In the genomic region with DNA sequence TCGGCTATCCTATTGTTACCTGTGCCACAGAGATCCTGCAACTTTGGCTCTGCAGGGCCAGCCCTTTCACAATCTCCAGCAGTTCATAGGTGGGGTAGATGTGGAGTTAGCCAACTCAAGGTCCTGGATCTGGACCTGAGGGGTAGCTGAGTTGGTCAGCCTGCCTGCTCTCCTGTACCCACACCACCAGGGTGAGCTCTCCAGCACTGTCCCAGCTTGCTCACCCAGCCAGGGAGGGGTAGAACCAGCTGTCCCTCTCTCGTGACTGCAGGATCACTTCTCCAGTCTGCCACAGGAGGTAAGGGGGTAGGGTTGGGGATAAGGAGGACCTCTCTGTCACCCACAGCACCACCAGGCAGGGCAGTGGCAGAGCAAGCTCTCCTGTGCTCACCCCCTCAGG, we compare ENCODE assay signal across 20 mouse cellular contexts.
DNase-seq lines count a peak whose midpoint lies in the region; ATAC-seq and TF ChIP-seq lines count a peak whose summit lies in the region.
"Had no signal": no experiment of that assay in that cellular context is flagged by ENCODE, and none has a peak within 500 bp of the region (broad histone marks: within the 10 kb centered on the region; RNA-seq: fewer than 3 reads in every experiment).

No protein-coding gene starts in this region.

- no peak overlapping the region for H3K4me2 ChIP-seq in intestine, postnatal 0 days (replicated peaks; ENCODE audit: low read depth)
- H3K4me2 ChIP-seq in intestine, embryonic 16.5 days (ENCODE audit: low read depth, low read length): no peak overlapping the region
- H3K4me2 ChIP-seq in lung, postnatal 0 days (replicated peaks; ENCODE audit: low read depth, low read length): no peak overlapping the region
- H3K4me2 ChIP-seq: heart, embryonic 15.5 days; hindbrain, embryonic 15.5 days; liver, embryonic 12.5 days; lung, embryonic 15.5 days; midbrain, embryonic 11.5 days had no signal

- H3K27ac ChIP-seq in gastrocnemius, adult 2 months: no peak overlapping the region
- no peak overlapping the region for H3K27ac ChIP-seq in intestine, postnatal 0 days (ENCODE audit: low read depth, low read length)
- no peak overlapping the region for H3K27ac ChIP-seq in intestine, embryonic 16.5 days (ENCODE audit: low read length)
- no peak overlapping the region for H3K27ac ChIP-seq in lung, postnatal 0 days (ENCODE audit: low read length)
- H3K27ac ChIP-seq: forebrain, embryonic 10.5 days; heart, embryonic 15.5 days; hindbrain, embryonic 15.5 days; kidney, postnatal 0 days; liver, embryonic 12.5 days; lung, embryonic 15.5 days had no signal

- H3K36me3 ChIP-seq in intestine, postnatal 0 days (ENCODE audit: control insufficient read depth, insufficient read depth): no peaks in the 10 kb centered on the region
- H3K36me3 ChIP-seq in intestine, embryonic 16.5 days (ENCODE audit: control insufficient read depth, insufficient read depth, low read length): no peaks in the 10 kb centered on the region
- H3K36me3 ChIP-seq in lung, postnatal 0 days (ENCODE audit: insufficient read depth, low read length): no peaks in the 10 kb centered on the region
- H3K36me3 ChIP-seq: forebrain, embryonic 10.5 days; heart, embryonic 15.5 days; hindbrain, embryonic 15.5 days; liver, embryonic 12.5 days; lung, embryonic 15.5 days had no signal

- no peaks in the 10 kb centered on the region for H3K4me1 ChIP-seq in intestine, postnatal 0 days (replicated peaks; ENCODE audit: control insufficient read depth, insufficient read depth, low read length)
- no peaks in the 10 kb centered on the region for H3K4me1 ChIP-seq in intestine, embryonic 16.5 days (ENCODE audit: control insufficient read depth, insufficient read depth, low read length)
- no peaks in the 10 kb centered on the region for H3K4me1 ChIP-seq in lung, postnatal 0 days (ENCODE audit: insufficient read depth, low read depth, low read length)
- H3K4me1 ChIP-seq: forebrain, embryonic 10.5 days; heart, embryonic 15.5 days; hindbrain, embryonic 15.5 days; liver, embryonic 12.5 days; lung, embryonic 15.5 days had no signal

- intact Hi-C loops in gastrocnemius, adult 2 months (cut with DNase I): no loop called here

- peak; percentile 25; the same call in 1 of the 2 replicates for TF ChIP-seq CTCF in gastrocnemius, adult 2 months (IDR thresholded peaks at IDR 0.05)
- peak; percentile 50 for TF ChIP-seq CTCF in intestine, postnatal 0 days (IDR thresholded peaks at IDR 0.05; ENCODE audit: low read depth)
- TF ChIP-seq CTCF in lung, postnatal 0 days (IDR thresholded peaks at IDR 0.05): peak; percentile 44

- H3K27me3 ChIP-seq in intestine, postnatal 0 days (replicated peaks; ENCODE audit: control insufficient read depth, insufficient read depth, low read length): no peaks in the 10 kb centered on the region
- H3K27me3 ChIP-seq in intestine, embryonic 16.5 days (replicated peaks; ENCODE audit: control insufficient read depth, insufficient read depth, low read length): no peaks in the 10 kb centered on the region
- no peaks in the 10 kb centered on the region for H3K27me3 ChIP-seq in lung, postnatal 0 days (replicated peaks; ENCODE audit: insufficient read depth, low read length)
- H3K27me3 ChIP-seq: heart, embryonic 15.5 days; hindbrain, embryonic 15.5 days; lung, embryonic 15.5 days had no signal

- no peak overlapping the region for H3K9ac ChIP-seq in intestine, postnatal 0 days (ENCODE audit: low read depth, low read length)
- H3K9ac ChIP-seq in intestine, embryonic 16.5 days (ENCODE audit: low read depth, low read length): no peak overlapping the region
- H3K9ac ChIP-seq in lung, postnatal 0 days (replicated peaks; ENCODE audit: low read depth): no peak overlapping the region
- H3K9ac ChIP-seq: heart, embryonic 15.5 days; hindbrain, embryonic 15.5 days; liver, embryonic 12.5 days; lung, embryonic 15.5 days had no signal

- no peaks in the 10 kb centered on the region for H3K9me3 ChIP-seq in intestine, postnatal 0 days (ENCODE audit: control insufficient read depth)
- H3K9me3 ChIP-seq in intestine, embryonic 16.5 days (ENCODE audit: control insufficient read depth, low read length): no peaks in the 10 kb centered on the region
- H3K9me3 ChIP-seq in lung, postnatal 0 days (ENCODE audit: low read length): no peaks in the 10 kb centered on the region
- H3K9me3 ChIP-seq: forebrain, embryonic 10.5 days; heart, embryonic 15.5 days; hindbrain, embryonic 15.5 days; liver, embryonic 12.5 days; lung, embryonic 15.5 days had no signal

- no peak overlapping the region for H3K4me3 ChIP-seq in gastrocnemius, adult 2 months
- no peak overlapping the region for H3K4me3 ChIP-seq in intestine, postnatal 0 days (ENCODE audit: low read depth, low read length)
- no peak overlapping the region for H3K4me3 ChIP-seq in intestine, embryonic 16.5 days (ENCODE audit: low read length)
- H3K4me3 ChIP-seq in lung, postnatal 0 days (ENCODE audit: low read depth, low read length): no peak overlapping the region
- H3K4me3 ChIP-seq: forebrain, embryonic 10.5 days; heart, embryonic 15.5 days; hindbrain, embryonic 15.5 days; liver, embryonic 12.5 days; lung, embryonic 15.5 days had no signal

- TF ChIP-seq EP300 in lung, postnatal 0 days (IDR thresholded peaks at IDR 0.05): no peak

- WGBS in intestine, postnatal 0 days: 54% methylated on average over 2 of the region's 2 CpGs
- WGBS in intestine, embryonic 16.5 days: 59% methylated on average over 2 of the region's 2 CpGs
- WGBS in lung, postnatal 0 days: 56% methylated on average over 2 of the region's 2 CpGs

- peak; percentile 32 for DNase-seq in gastrocnemius, adult 2 months
- no peak for DNase-seq in gastrocnemius, postnatal 4 days (ENCODE audit: low spot score in 2 of 2)
- DNase-seq in lung, postnatal 0 days (ENCODE audit: low spot score): no peak
- no peak for DNase-seq in lung, postnatal 10 days
- no peak for DNase-seq in right cerebral cortex, postnatal 36 days (ENCODE audit: low spot score in 2 of 2)
- no peak for DNase-seq in urinary bladder, adult 18-20 months (ENCODE audit: low spot score in 2 of 2)
- DNase-seq: cerebellum, adult 11-12 months; cerebellum, postnatal 10 days; kidney, adult 18-20 months; thymus, postnatal 25 days had no signal

- no peak for ATAC-seq in intestine, postnatal 0 days
- no peak for ATAC-seq in intestine, embryonic 16.5 days
- no peak for ATAC-seq in lung, postnatal 0 days
- ATAC-seq: CD4-positive, CD25-positive, alpha-beta regulatory T cell, adult 4 months; liver, embryonic 12.5 days had no signal
